Mouse (Mus musculus) kidney, adult 2 months (tissue): ENCODE measurements around the gene Cit. TPM values are rescaled to one million over a fixed set of nuclear protein-coding genes. Genes with fewer than 3 reads are reported as not detected.
A peak's percentile ranks its signal among the peaks of the same experiment; 100 is the strongest.

Source experiments
- DNase-seq: peaks from one replicate; pipeline ENCODE4 v3.0.0; 2021
- H3K27ac ChIP-seq: fragments of 200-500 bp; 2 replicates; pipeline ENCODE4 v1.5.1; 2012; ENCODE audit warnings: low read depth, low read length, control low read depth, inconsistent platforms; ENCODE audit not compliant: insufficient read depth
- H3K27me3 ChIP-seq: fragments of 200-500 bp; replicated peaks from 2 replicates; pipeline ENCODE4 v1.6.1; 2012; ENCODE audit warnings: mild to moderate bottlenecking, moderate library complexity, low read length, inconsistent platforms; ENCODE audit not compliant: control insufficient read depth, insufficient read depth
- H3K36me3 ChIP-seq: fragments of 200-500 bp; 2 replicates; pipeline ENCODE4 v1.6.1; 2012; ENCODE audit warnings: mild to moderate bottlenecking, moderate library complexity, low read length, inconsistent platforms; ENCODE audit not compliant: control insufficient read depth, insufficient read depth
- H3K4me1 ChIP-seq: fragments of 200-500 bp; 2 replicates; pipeline ENCODE4 v1.6.1; 2011; ENCODE audit warnings: low read length; ENCODE audit not compliant: control insufficient read depth, insufficient read depth
- H3K4me3 ChIP-seq: fragments of 200-500 bp; 2 replicates; pipeline ENCODE4 v1.5.1; 2011; ENCODE audit warnings: mild to moderate bottlenecking, low read depth, low read length, control low read depth; ENCODE audit not compliant: insufficient read depth
- CTCF ChIP-seq: fragments of 200-500 bp; conservative IDR thresholded peaks from 2 replicates; pipeline ENCODE4 v1.5.1; 2011; ENCODE audit warnings: low read depth, mild to moderate bottlenecking, control low read depth, low read length, moderate library complexity, mixed read lengths; ENCODE audit not compliant: insufficient read depth, insufficient read length
- POLR2A ChIP-seq: fragments of 200-500 bp; IDR thresholded peaks from one replicate; pipeline ENCODE4 v1.6.1; 2011; ENCODE audit warnings: low read depth, low read length, control low read depth
- WGBS: fragments of 180-500 bp; shearing (Covaris S2); methylation state at CpG from one replicate; pipeline ENCODE4 v1.1.7; 2018; 5-methylcytosine and 5-hydroxymethylcytosine counted together
- polyA plus RNA-seq: library from polyadenylated mRNA; depleted of rRNA; stranded (reverse); fragments of >200 nt; gene quantifications from 2 replicates; pipeline ENCODE4 v1.2.3, GENCODE M21; 2012

Cit gene
- polyA plus RNA-seq, 1 experiment: 4.8 TPM

- no peak for DNase-seq
- no peaks in the 10 kb centered on the region for H3K27me3 ChIP-seq
- H3K27ac ChIP-seq: no peak overlapping the region
- no peaks in the 10 kb centered on the region for H3K4me1 ChIP-seq
- TF ChIP-seq POLR2A (no peak), CTCF (no peak)
- no peaks in the 10 kb centered on the region for H3K36me3 ChIP-seq
- no peak overlapping the region for H3K4me3 ChIP-seq
- WGBS: 83% methylated on average over 10 of the region's 10 CpGs
Observed at GRCm38 (mm10) chr5:116004271-116004670, 159.2 kb downstream of the Cit start.

- Histone ChIP-seq H3K36me3 (no peaks in the 10 kb centered on the region), H3K27ac (no peak overlapping the region), H3K27me3 (no peaks in the 10 kb centered on the region), H3K4me1 (peaks cover 3% of the 10 kb centered on the region; the same call in 1 of the 2 replicates), H3K4me3 (no peak overlapping the region)
- DNase-seq: peak; percentile 46
- 79% methylated on average over 22 of the region's 22 CpGs for WGBS
- TF ChIP-seq POLR2A (no peak), CTCF (no peak)
Observed at GRCm38 (mm10) chr5:116006324-116007099, 161.4 kb downstream of the Cit start.

DNA sequence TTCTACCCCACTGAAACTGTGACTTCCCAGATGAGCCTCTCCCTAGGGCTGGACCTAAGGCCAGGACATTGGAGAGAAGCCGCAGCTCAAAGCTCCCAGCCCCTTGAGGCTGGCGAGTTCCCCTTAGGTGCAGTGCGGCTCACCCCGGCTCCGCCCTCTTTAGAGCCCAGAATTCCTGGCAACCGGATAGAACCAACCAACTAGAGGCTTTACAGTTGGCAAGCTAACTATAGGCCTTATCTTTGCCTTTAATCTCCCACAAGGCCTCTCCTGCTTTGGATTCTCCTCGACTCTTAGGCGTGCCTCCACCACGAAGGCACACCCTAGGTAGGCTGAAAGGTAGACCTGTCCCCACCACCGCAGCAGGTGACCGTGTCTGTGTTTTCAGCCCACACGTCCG, 162.6 kb downstream of the Cit start:
- Histone ChIP-seq H3K4me3 (no peak overlapping the region), H3K36me3 (no peaks in the 10 kb centered on the region), H3K4me1 (peaks cover 3% of the 10 kb centered on the region; the same call in 1 of the 2 replicates), H3K27me3 (no peaks in the 10 kb centered on the region), H3K27ac (peak overlapping the region; percentile 24; the same call in 1 of the 2 replicates)
- 81% methylated on average over 13 of the region's 13 CpGs for WGBS
- TF ChIP-seq POLR2A (no peak), CTCF (no peak)
- DNase-seq: peak; percentile 43

DNA sequence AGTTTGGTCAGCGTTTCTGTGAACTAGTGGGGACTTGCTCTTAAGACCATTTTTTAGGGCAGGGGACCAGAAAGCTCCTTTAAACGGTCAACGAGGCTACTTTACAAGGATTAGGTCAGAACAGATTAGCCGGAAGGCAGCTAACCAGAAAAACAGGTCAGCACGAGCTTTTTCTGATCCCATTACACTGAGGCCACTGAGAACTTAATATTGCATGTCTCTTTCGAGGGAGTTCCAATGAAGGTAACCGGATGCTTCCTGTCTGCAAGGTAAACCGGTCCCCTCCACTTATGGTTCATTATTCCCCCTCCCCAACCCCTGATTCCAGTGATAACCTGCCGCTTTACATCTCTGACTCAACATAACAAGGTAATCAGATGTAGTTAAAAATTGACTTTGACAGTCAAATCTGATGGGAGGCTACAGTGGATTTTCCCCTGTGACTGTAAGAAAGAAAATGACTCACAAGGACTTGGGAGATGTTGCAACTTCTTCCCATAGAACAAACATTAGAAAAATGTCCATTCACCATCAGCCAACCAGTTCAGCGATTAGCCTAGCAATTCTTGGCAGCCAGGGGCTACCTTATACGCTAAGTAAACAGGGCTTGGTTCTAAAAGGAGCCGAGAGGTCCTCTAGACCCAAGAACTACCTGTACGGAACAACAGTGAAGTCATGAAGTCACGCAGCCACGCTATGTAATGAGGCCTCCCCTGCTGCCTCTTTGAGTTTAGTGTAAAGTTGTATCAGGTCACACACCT, 164.2 kb downstream of the Cit start:
- 52% methylated on average over 15 of the region's 15 CpGs for WGBS
- DNase-seq: peak; percentile 43
- Histone ChIP-seq H3K36me3 (peaks cover 6% of the 10 kb centered on the region), H3K4me3 (no peak overlapping the region), H3K27me3 (no peaks in the 10 kb centered on the region), H3K4me1 (peaks cover 3% of the 10 kb centered on the region; the same call in 1 of the 2 replicates), H3K27ac (peak overlapping the region; percentile 27)
- TF ChIP-seq CTCF (no peak), POLR2A (no peak)

- H3K4me1 ChIP-seq: peaks cover 3% of the 10 kb centered on the region; the same call in 1 of the 2 replicates
- no peaks in the 10 kb centered on the region for H3K27me3 ChIP-seq
- peaks cover 7% of the 10 kb centered on the region for H3K36me3 ChIP-seq
- DNase-seq: peak; percentile 32
- TF ChIP-seq POLR2A (no peak), CTCF (no peak)
- WGBS: 32% methylated on average over 2 of the region's 2 CpGs
- no peak overlapping the region for H3K4me3 ChIP-seq
- peak overlapping the region; percentile 24; the same call in 1 of the 2 replicates for H3K27ac ChIP-seq
Observed at GRCm38 (mm10) chr5:116009884-116010627, 165.0 kb downstream of the Cit start.

- H3K27ac ChIP-seq: no peak overlapping the region
- H3K36me3 ChIP-seq: peaks cover 7% of the 10 kb centered on the region
- peaks cover 3% of the 10 kb centered on the region; the same call in 1 of the 2 replicates for H3K4me1 ChIP-seq
- TF ChIP-seq CTCF (no peak), POLR2A (no peak)
- DNase-seq: no peak
- WGBS: 95% methylated on average over 7 of the region's 7 CpGs
- no peak overlapping the region for H3K4me3 ChIP-seq
- no peaks in the 10 kb centered on the region for H3K27me3 ChIP-seq
Observed at GRCm38 (mm10) chr5:116011700-116012099, 166.6 kb downstream of the Cit start.

DNA sequence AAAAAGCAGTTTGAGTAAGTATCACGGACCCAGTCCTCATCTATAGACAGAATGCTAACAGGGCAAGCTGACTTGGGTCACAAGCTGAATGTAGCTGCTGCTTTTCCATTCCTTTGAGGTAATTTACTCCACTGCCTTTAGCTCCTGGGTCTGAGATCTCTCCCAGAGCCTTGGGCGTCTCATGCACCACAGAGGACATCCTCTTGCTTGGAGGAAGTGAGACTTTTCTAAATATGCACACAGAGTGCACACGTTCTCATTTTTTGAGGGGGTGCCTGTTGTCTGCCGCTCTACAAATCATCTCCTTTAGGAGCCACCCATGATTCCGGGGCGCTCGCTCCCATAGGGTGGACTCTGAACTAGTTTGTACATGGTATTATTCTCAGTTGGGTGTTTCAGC, 167.4 kb downstream of the Cit start:
- Histone ChIP-seq H3K27ac (no peak overlapping the region), H3K4me1 (peaks cover 3% of the 10 kb centered on the region; the same call in 1 of the 2 replicates), H3K27me3 (no peaks in the 10 kb centered on the region), H3K36me3 (peaks cover 8% of the 10 kb centered on the region), H3K4me3 (no peak overlapping the region)
- no peak for DNase-seq
- TF ChIP-seq CTCF (no peak), POLR2A (no peak)
- WGBS: 93% methylated on average over 7 of the region's 7 CpGs
